Mouse (Mus musculus) kidney, postnatal 25 days (tissue): Measurements from ENCODE around the gene Abcg1.

Experiments
- DNase-seq, 2 experiments: peaks; one replicate each; pipeline ENCODE4 v3.0.0; 2021; ENCODE audit warnings: mixed read lengths in 2 of 2

The Abcg1 gene

DNA sequence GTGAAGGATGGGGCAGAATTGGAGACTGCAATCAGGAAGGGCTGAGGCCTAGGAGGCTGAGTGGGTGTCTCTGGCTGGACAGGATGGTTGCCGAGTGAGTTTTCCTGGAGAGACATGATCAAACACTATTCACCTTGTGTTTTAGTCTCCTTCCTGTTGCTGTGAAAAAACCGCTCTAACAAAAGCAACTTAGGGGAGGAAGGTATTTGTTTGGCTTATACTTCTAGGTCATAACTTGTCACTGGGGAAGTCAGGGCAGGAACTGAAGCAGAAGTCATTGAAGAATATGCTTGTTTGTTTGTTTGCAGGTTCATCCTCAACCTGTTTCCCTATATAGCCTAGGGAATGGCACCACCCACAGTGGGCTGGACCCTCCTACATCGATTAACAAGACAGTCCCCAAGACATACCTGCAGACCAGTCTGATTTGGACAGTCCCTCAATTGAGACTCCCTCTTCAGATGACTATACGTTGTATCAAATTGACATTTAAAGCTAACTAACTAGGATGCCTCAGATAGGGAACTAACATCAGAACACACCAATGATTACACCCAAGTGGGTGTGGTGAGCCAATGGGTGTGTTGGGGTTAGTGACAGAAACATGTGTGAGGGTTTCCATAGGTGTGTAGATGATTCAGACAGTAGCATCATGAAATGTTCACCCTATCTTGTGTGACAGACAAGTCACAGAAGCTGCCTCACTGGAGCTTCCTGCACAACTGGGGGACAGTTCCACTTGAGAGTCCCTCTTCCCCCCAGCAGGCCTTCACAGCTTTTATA is 25.0 kb downstream of the Abcg1 start:
- peak; percentile 28 to 68 for DNase-seq

DNA sequence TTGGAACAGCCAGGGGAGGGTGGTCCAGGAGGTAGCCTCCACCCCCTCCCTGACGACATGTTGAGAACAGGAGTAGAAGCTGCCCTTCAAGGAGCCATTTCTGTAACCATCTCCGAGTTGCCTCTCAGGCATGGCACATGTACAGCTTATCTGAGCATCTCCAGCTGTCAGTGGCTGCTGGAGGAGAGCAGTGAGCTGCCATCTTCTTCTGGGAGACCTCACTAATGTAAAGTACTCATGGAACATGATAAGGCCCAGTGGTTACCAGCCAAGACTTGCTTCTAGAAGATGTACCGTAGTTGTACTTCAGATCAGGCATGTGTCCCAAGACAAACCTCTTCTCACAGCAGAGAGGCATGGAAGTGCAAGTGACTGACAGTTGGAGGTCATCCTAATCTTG is 28.0 kb downstream of the Abcg1 start:
- DNase-seq, result no peak

- no peak for DNase-seq
These were observed 28.7 kb downstream of the Abcg1 start for GRCm38 (mm10) chr17:31086196-31086595.

DNA sequence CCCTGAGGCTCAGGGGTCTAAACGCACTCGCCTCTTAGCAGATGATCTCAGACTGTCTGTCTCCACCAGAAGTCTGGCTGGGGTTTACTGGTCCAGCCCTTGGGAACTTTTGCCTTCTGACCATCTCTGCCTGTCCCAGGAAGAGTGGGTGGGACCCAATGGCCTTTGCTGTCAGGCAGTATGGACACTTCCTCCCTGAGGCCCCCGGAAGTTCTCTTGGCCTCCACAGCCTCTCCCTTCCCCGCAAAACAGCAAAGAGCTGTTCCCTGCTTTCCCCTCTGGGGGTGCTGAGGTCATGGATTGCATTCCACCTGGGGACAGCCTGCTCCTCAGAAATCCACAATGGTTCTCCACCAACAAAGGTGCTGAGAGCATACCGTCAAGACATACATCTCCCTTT is 31.2 kb downstream of the Abcg1 start:
- no peak for DNase-seq

DNA sequence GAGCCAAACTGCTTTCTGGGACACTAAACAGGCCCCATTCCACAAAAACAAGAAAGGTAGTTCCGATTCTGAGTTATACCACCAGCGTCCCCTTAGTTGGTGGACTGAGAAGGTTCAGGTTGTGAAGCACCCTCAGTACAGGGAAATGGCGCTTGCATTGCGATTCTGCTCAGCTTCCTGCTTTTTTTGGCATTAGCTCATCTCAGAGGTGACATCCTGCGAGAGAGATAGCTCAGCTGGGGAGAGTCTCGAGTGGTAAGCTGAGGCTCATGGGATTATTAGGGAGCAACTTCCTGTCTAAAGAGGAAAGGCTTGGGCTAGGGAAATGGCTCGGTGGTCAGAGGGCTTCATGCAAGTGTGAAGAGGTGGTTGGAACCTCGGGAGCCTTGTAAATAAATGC is 32.4 kb downstream of the Abcg1 start:
- no peak for DNase-seq

- no peak for DNase-seq
These were observed 33.7 kb downstream of the Abcg1 start for GRCm38 (mm10) chr17:31091023-31091735.

- DNase-seq, result no peak
These were observed 37.3 kb downstream of the Abcg1 start for GRCm38 (mm10) chr17:31094781-31095180.

GRCm38 (mm10) chr17:31095570-31095969 is 38.1 kb downstream of the Abcg1 start:
- no peak for DNase-seq

DNA sequence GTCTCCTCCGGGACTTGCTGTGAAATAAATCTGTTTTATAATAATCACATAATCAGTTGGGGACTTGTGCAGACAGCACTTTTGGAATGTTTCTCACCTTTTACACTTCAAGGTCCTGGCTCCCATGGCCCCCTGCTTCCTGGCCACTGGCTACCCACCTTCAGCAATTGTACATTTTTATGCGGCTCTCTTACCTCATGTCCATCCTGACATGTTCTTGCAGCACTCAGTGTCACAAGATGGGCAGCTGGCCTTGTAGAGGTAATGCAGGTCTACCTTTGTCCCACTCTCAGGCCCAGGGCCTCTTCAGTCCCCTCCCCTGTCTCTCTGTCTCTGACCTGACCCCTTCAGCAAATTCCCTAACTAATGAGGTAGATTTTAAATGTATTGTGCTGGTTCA is 39.4 kb downstream of the Abcg1 start:
- DNase-seq, result no peak

- DNase-seq, result no peak
These were observed 41.3 kb downstream of the Abcg1 start for GRCm38 (mm10) chr17:31098788-31099187.

DNA sequence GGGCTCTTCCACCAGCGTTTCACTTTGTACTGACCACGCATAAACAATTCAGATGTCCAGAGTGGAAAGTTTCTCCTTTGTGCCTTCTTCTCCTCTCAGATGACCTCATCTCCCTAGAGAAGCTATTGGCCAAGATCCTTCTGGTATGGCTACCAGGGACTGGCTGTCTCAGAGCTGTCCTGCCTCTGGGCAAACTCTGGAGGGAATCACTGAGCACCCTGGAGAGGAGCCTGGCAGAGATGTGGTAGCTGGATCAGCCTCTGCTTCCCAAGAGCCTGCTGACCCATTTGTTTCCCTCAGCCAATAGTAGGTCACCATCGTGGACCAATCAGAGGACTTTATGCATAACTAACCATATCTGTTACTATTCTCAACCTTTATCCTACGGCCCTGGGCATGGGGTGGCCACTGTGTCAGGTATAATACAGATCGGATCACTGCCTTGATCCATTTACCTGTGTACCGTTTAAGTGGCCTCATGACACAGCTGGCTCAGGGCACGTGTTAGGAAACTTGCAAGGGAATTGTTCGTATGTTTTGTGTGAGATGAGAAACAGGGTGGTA is 45.6 kb downstream of the Abcg1 start:
- no peak for DNase-seq

GRCm38 (mm10) chr17:31103823-31104222 is 46.3 kb downstream of the Abcg1 start:
- no peak for DNase-seq

GRCm38 (mm10) chr17:31108388-31108787 is 50.9 kb downstream of the Abcg1 start:
- DNase-seq, result peak in 1 of 2 experiments; percentile 24

DNA sequence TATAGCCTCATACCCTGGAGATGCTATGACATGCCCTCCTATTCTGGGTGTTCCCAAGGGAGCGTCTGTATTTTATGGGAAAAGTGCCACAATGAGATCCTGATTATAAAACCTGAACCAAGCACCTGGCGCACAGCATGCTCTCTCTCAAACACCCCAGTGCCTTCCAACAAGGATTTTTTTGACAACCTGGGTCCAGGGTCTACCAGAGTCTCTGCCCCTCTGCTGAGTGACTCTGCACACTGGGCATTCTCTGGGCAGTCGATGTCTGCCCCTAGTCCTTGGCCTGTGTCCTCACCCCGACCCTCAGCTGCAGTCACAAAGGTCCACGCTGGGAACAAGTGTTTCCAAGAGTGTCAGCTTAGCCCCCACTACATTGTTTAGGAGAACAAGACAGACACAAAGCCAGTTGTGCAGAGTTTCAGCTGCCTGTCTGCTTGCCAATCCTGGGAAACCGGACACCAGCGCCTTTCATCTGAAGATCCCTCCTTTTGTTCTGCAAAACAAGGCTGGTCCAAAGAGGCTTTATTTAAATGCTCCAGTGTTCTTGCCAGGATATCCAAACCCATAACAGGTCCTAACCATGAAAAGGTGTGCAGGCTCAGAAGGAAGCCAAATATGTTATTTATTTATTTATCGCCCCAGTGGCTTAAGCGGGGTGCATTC is 55.8 kb downstream of the Abcg1 start:
- DNase-seq, result no peak

- DNase-seq, result no peak
These were observed 58.6 kb downstream of the Abcg1 start for GRCm38 (mm10) chr17:31116063-31116462.

GRCm38 (mm10) chr17:31117946-31118345 is 60.5 kb downstream of the Abcg1 start:
- no peak for DNase-seq

- peak; percentile 74 to 87 for DNase-seq
These were observed 62.0 kb downstream of the Abcg1 start for GRCm38 (mm10) chr17:31119429-31119828.

GRCm38 (mm10) chr17:31121975-31122374 is 64.5 kb downstream of the Abcg1 start:
- peak in 1 of 2 experiments; percentile 45 for DNase-seq

DNA sequence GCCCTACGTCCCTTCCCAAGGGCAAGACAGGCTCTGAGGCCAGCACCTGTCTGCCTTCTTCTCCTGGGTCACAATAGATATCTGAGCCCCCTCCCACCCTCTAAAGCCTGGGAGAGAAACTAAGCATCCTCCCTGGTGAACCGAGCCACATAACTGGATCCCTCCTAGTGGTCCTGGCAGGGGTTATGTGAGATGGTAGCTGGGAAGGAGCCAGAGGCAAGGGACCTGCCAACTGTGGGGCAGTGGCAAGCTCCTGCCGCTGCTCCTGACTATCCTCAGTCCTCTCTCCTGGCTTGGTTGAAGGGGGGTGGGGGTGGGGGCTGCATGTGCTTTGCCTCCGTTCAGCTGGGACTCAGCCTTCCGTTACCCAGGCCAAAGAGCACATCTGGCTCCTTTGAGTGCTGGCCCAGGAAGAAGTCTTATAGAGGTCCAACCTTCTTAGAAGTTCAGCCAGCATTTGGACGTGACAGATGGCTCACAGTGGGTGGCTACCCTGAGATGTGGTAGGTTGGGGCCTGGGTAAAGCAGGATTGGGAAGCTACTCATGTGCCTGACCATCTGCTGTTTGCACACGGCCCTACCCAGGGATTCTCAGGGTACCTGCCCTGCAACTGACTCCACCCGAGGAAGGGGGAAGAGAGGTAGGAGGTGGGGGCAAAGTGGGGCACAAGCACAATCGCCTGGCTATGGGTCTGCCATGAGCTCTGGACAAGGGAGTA is 68.2 kb downstream of the Abcg1 start:
- no peak for DNase-seq

GRCm38 (mm10) chr17:31128708-31129318 is 71.3 kb downstream of the Abcg1 start:
- no peak for DNase-seq

DNA sequence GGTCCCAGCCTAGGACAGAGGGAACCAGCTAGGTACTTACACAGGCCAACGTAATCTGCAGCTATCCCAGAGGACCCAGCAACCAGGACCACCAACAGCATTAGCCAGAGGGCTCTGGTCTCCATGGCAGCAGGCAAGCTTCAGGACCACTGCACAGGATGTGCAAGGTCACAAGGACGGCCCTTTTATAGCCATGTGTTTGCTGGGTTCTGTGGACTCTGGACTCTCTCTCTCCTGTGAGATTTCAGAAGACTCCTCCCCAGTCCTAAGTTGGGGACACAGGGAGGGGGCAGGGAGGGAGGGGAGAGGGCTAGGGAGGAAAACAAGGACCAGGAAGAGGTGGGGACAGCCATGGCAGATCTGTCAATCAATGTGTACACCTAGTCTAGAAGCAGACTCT is 72.0 kb downstream of the Abcg1 start, which contains the start of gene Tff3:
Gene Tff3, minus strand, starts transcription at position 195 of the 400 bp plus-strand sequence.
- DNase-seq, result no peak

GRCm38 (mm10) chr17:31131269-31131821 is 73.9 kb downstream of the Abcg1 start:
- DNase-seq, result no peak
